Mouse (Mus musculus): ENCODE results near the gene Uvrag. TPM values are rescaled to one million over a fixed set of nuclear protein-coding genes. Genes with fewer than 3 reads are reported as not detected.

Gene Uvrag
- 10.6 and 24.5 TPM in 2 replicates for polyA plus RNA-seq (2012; rRNA removed)

DNA sequence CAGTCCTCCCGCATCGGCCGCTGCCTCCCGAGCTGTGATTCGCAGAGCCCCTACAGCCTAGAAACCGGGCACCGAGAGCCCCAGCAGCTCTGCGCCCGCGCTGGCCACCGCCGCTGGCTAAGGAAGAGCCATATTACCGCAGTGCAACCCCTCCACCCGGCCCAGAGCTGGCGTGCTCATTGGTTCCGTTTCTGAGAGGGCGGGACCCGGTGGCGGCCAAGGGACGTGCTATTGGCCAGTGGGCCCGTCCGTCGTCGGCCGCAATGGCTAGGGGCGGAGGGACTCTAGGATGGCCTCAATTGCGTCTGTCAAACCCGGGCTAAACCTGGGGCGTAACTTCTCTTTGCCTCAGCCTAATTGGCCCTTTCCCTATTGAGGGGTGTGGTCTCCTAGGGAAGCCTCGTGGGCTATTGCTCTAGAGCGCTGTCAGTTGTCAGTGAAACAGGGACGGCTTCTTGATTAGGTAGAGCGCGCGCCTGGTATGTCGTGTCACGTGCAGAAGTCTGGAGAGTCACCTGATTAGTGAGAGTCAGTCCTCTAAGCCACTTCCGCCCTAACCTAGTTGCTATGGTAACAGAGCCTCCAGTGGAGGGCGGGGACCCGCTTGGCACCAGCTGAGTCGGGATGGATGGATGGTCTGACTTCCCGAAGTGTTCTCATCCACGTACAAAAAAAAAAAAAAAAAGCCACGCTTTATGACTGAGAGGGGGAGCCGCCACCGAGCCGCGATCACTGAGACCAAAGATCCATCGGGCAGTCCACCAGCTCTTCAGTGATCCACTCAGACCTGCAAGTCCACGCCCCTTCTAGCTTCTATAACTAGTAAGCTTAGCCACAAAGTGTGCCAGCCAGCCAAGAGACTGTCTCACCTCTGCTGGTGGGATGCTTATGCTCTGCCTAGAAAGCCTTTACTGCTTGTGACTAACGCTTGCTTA, at the start of gene Uvrag:
Uvrag (minus strand) TSS at position 158 of the 935 bp plus-strand sequence.

DNA sequence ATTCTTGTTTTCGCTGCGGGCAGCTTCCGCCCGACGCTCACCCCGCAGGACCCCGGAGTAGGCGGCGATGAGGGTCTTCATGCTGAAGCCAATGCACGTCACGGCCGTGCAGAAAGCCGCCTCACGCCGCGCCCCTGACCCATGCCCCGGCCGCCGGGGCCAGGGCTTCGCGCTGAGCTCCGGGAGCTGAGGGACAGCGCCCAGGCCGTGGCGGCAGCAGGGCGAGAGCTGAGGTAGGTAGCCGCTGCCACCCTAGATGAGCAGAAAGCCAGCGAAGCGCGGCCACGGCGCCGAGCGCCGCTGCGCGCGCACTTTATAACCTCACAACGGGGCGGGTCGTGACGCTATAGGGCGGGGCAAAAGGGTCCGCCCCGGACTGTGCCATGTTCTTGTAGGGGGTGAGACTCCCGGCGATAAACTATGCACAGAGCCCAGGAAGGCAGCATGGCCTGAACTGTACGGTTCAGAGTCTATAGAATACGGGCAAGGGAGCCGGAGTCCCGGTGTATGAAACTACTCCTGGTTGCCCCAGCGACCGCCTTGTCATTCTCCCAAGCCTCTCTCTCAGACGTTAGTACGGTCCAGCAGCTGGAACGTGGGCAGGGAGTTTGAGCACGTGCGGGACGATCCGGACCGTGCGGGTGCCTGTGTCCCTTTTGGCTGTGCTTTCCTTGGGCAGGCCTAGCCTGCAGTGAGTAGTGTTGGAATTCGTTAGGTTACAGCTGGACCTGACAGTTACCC, 41.7 kb upstream of the Uvrag start, which contains the start of gene Dgat2:
Dgat2 (minus strand) TSS at position 288 of the 741 bp plus-strand sequence.

Other genes starting within 250 kb of the Uvrag start
- 107 and 190 TPM in 2 replicates for gene Dgat2, start 41.6 kb upstream of the Uvrag start, polyA plus RNA-seq (2012; rRNA removed)
- 2.8 and 6.8 TPM in 2 replicates for gene Mogat2, start 97.5 kb upstream of the Uvrag start, polyA plus RNA-seq (2012; rRNA removed)
- gene Map6, start 126.3 kb upstream of the Uvrag start, polyA plus RNA-seq (2012; rRNA removed), result 2.6 and 3.3 TPM in 2 replicates
- 123 and 168 TPM in 2 replicates for gene Serpinh1, start 212.1 kb upstream of the Uvrag start, polyA plus RNA-seq (2012; rRNA removed)
- gene Gdpd5, start 240.3 kb upstream of the Uvrag start, polyA plus RNA-seq (2012; rRNA removed), result 12.6 and 23.0 TPM in 2 replicates

All from stomach, adult 2 months (tissue).